Mouse (Mus musculus): ENCODE results near the gene Olfr987. TPM values are rescaled to one million over a fixed set of nuclear protein-coding genes. Genes with fewer than 3 reads are reported as not detected.
"Not testable (repeated sequence)": the region's sequence is repeated elsewhere in the genome, so short reads cannot be mapped to it uniquely, and the experiment has no call there.

Olfr987 gene
- not detected in 2 replicates for polyA plus RNA-seq (2012; rRNA removed)

GRCm38 (mm10) chr2:85339215-85339614, at the start of gene Olfr987:
Olfr987 (minus strand) TSS chr2:85339315.
- DNase-seq (ENCODE audit: low read depth, low spot score), result not testable (repeated sequence)

- DNase-seq (ENCODE audit: low read depth, low spot score), result not testable (repeated sequence)
Measured at GRCm38 (mm10) chr2:85363127-85363526, 24.0 kb upstream of the Olfr987 start, which contains the start of gene Olfr988. Olfr988 (minus strand) TSS chr2:85363227.

GRCm38 (mm10) chr2:85339972-85340371, 857 bp upstream of the Olfr987 start:
- DNase-seq (ENCODE audit: low read depth, low spot score), result no peak
- WGBS, result 60% methylated on average over 7 of the region's 7 CpGs

GRCm38 (mm10) chr2:85319106-85319505, 20.0 kb downstream of the Olfr987 start:
- WGBS, result 51% methylated on average over 1 of the region's 1 CpGs
- DNase-seq (ENCODE audit: low read depth, low spot score), result no peak

GRCm38 (mm10) chr2:85285406-85285805, 53.7 kb downstream of the Olfr987 start:
- 53% methylated on average over 1 of the region's 1 CpGs for WGBS
- DNase-seq (ENCODE audit: low read depth, low spot score), result no peak

GRCm38 (mm10) chr2:85284626-85285025, 54.5 kb downstream of the Olfr987 start:
- DNase-seq (ENCODE audit: low read depth, low spot score), result no peak
- WGBS, result 21% methylated on average over 6 of the region's 6 CpGs

GRCm38 (mm10) chr2:85283631-85284466, 55.3 kb downstream of the Olfr987 start:
- 80% methylated on average over 8 of the region's 8 CpGs for WGBS
- no peak for DNase-seq (ENCODE audit: low read depth, low spot score)

GRCm38 (mm10) chr2:85281023-85281422, 58.1 kb downstream of the Olfr987 start:
- WGBS, result 49% methylated on average over 4 of the region's 4 CpGs
- no peak for DNase-seq (ENCODE audit: low read depth, low spot score)

Other genes starting within 250 kb of the Olfr987 start
- 3.1 and 5.6 TPM in 2 replicates for gene Aplnr, start 203.1 kb downstream of the Olfr987 start, polyA plus RNA-seq (2012; rRNA removed)
- gene Lrrc55, start 142.1 kb downstream of the Olfr987 start, polyA plus RNA-seq (2012; rRNA removed), result 1.5 and 2.2 TPM in 2 replicates
- not detected in 2 replicates for gene Olfr988, start 23.9 kb upstream of the Olfr987 start, polyA plus RNA-seq (2012; rRNA removed)
- not detected in 2 replicates for gene Olfr992, start 70.2 kb upstream of the Olfr987 start, polyA plus RNA-seq (2012; rRNA removed)
- gene Olfr993, start 75.6 kb upstream of the Olfr987 start, polyA plus RNA-seq (2012; rRNA removed), result not detected in 2 replicates
- not detected in 2 replicates for gene Olfr994, start 97.1 kb upstream of the Olfr987 start, polyA plus RNA-seq (2012; rRNA removed)
- not detected in 2 replicates for gene Olfr995, start 104.3 kb upstream of the Olfr987 start, polyA plus RNA-seq (2012; rRNA removed)
- gene 4833423E24Rik, start 179.7 kb upstream of the Olfr987 start, polyA plus RNA-seq (2012; rRNA removed), result not detected in 2 replicates
- gene Olfr996, start 239.9 kb upstream of the Olfr987 start, polyA plus RNA-seq (2012; rRNA removed), result not detected in 2 replicates
- gene Olfr998, start 249.6 kb upstream of the Olfr987 start, polyA plus RNA-seq (2012; rRNA removed), result not detected in 2 replicates

All from large intestine, adult 2 months (tissue).